Mouse (Mus musculus) megakaryocyte-erythroid progenitor cell, adult 5-6 weeks (primary cell): Measurements from ENCODE around the gene Mrps2. TPM values are rescaled to one million over a fixed set of nuclear protein-coding genes. Genes with fewer than 3 reads are reported as not detected.
"Not testable (repeated sequence)": the region's sequence is repeated elsewhere in the genome, so short reads cannot be mapped to it uniquely, and the experiment has no call there.

Experiments used
- ATAC-seq: replicated peaks from 2 replicates; pipeline ENCODE4 v1.8.0; 2016; ENCODE audit warnings: mild to moderate bottlenecking, inconsistent platforms; ENCODE audit not compliant: severe bottlenecking, poor library complexity, low FRiP score, low TSS enrichment
- total RNA-seq, 2 experiments: library from RNA; stranded (forward) in 1 of 2; stranded (reverse) in 1 of 2; fragments of 200-1000, 215-1000 nt in 1 of 2; fragments of >200 nt in 1 of 2; fragmentation: Nextera tagmentation in 1 of 2; gene quantifications; 2 replicates each; pipeline ENCODE4 v1.2.3; 2014 to 2017

The Mrps2 gene
- total RNA-seq, 2 experiments from 2014 or later: 37.8 to 48.2 TPM

DNA sequence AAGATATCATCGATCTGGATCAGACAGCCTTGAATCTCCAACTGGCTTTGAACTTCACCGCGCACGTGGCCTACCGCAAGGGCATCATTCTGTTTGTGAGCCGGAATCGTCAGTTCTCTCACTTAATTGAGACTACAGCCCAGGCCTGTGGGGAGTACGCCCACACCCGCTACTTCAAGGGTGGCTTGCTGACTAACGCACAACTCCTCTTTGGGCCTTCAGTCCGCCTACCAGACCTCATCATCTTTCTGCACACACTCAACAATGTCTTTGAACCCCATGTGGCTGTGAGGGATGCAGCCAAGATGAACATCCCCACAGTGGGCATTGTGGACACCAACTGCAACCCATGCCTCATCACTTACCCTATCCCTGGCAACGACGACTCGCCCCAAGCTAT is 1.6 kb downstream of the Mrps2 start:
- ATAC-seq: no peak

- no peak for ATAC-seq
Measured at GRCm38 (mm10) chr2:28470591-28470990, 2.7 kb downstream of the Mrps2 start.

GRCm38 (mm10) chr2:28472011-28472410 is 4.1 kb downstream of the Mrps2 start:
- ATAC-seq: not testable (repeated sequence)

DNA sequence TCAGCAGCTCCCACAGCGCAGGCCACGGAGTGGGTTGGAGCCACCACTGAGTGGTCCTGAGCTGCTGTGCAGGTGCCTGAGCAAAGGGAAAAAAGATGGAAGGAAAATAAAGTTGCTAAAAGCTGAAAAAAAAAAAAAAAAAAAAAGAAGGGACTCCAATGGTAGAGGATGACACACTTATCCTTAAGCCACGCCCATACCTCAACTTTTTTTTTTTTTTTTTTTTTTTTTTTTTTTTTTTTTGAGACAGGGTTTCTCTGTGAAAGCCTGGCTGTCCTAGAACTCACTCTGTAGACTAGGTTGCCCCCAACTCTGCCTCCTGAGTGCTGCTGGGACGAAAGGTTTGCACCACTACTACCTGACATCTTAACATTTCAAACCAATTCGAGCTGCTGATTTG is 10.1 kb downstream of the Mrps2 start:
- not testable (repeated sequence) for ATAC-seq

- no peak for ATAC-seq
Measured at GRCm38 (mm10) chr2:28479208-28480204, 11.6 kb downstream of the Mrps2 start.

DNA sequence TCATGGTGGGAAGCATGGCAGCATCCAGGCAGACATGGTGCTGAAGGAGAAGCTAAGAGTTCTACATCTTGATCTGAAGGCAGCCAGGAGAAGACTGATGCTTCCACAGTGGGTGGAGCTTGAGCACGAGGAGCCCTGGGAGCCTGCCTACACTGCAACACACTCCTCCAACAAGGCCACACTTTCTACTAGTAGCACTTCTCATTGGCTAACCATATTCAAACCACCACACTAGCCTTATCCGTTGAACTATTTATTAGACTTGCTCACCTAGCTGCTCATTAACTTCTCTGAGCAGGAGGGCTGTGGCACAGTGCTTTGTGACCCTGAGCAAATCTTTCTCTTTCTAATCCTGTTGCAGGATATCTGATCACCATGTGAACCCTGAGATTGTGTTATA is 16.0 kb downstream of the Mrps2 start:
- no peak for ATAC-seq

- ATAC-seq: no peak
Measured at GRCm38 (mm10) chr2:28494521-28494920, 26.7 kb downstream of the Mrps2 start.

GRCm38 (mm10) chr2:28495207-28495756 is 27.4 kb downstream of the Mrps2 start:
- ATAC-seq: 0 out of 2 replicates have a peak, but pooled peaks have one; percentile 37

DNA sequence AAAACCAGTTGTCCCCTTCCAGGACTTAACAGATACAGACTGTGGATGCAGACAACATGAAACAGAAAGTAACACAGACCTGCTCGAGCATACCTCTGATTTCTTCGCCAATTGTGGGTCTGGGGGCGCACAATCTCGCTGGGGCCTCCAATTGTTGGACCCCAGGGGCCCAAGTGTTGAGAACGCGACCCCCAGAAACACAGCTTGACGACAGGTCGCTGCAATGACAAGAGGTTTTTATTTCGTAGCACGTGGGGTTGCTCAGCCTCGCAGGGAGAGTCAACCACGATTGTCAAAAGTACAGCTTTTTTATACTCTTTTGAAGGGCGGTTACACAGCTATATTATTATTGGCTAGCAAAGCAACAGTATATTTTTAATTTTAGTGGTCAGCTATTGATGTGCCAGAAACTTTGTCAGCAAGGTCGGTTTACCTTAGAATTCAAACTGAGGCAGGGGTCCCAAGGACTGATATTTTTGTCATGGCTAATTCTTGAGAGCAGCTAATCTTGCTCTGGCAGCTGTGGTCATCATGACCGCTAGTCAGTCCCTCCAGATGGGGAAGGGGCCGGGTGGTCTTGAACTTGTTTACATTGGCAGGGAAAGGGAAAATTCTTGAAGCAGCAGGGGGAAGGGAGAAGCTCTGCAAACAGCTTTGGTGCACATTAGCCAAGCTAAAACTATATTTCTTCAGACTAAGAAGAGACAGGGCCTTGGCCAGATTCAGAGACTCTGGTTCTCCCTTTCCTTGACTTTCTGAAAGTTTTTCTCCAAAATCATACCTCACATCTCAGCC is 28.1 kb downstream of the Mrps2 start:
- ATAC-seq: no peak

DNA sequence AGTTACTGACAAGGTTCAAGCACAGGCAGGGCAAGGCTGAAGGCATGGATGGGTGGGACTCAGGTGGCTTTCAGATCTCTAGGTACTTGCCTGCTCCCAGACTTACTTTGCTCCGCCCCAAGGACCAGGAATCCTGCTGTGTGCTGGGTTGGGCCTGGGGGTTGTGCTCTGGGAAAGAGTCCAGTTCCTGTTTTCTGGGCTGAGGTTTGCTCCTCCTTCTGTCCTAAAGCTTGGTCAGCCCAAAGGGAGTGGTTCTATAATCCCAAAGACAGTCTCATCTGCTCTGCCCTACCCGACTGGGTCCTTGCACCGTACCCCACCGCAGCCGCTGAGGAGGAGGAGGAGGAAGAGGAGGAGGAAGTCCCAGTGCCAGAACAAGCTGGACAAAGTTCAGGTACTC is 28.8 kb downstream of the Mrps2 start, which contains the start of gene Gbgt1:
Gbgt1 (plus strand) TSS at position 221 of the 400 bp plus-strand sequence.
- no peak for ATAC-seq

DNA sequence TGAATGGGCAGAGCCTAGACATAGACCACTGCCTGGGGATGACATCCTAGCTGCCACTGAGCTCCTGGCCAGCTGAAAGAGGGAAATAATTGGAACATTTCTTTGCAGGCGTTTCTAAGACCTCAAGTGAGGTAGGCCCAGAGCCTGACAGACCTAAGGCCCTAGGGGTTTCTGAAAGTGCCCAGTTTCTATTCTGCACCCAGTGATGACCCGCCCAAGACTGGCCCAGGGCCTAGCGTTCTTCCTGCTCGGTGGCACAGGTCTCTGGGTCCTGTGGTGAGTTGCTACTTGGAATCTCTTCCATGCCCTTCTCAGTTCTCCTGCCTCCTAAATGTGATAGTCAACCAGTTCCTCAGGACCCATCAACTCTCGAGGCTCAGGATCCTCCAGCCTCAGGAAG is 29.7 kb downstream of the Mrps2 start:
- no peak for ATAC-seq

- ATAC-seq: no peak
Measured at GRCm38 (mm10) chr2:28498431-28498830, 30.6 kb downstream of the Mrps2 start.

GRCm38 (mm10) chr2:28502987-28503386 is 35.1 kb downstream of the Mrps2 start:
- ATAC-seq: no peak

DNA sequence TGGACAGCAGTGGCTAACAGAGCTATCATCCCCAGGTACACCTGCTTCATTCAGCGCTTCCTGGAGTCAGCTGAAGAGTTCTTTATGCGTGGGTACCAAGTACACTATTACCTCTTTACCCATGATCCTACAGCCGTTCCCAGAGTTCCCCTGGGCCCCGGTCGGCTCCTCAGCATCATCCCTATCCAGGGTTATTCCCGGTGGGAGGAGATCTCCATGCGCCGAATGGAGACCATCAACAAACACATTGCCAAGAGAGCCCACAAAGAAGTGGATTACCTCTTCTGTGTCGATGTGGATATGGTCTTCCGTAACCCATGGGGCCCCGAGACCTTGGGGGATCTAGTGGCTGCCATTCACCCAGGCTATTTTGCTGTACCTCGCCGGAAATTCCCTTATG is 36.8 kb downstream of the Mrps2 start:
- no peak for ATAC-seq

DNA sequence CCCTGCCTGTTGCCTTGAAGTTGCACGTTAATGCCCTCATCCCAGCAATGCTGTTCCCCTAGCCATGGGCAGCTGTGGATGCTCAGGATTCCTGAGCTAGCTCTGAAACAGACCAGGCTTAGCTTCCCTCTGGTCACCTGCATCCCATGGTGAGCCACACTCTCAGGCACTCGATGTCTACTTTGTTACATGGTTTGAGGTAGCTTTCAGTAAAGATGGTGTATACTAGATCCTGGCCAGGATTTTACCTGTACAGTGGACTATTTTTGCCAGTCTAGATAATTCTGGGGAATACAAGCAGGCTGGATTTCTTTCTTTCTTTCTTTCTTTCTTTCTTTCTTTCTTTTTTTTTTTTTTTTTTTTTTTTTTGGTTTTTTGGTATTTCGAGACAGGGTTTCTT is 37.9 kb downstream of the Mrps2 start, which contains the start of gene Gm10134:
Gm10134 (plus strand) TSS at position 301 of the 400 bp plus-strand sequence.
- no peak for ATAC-seq

DNA sequence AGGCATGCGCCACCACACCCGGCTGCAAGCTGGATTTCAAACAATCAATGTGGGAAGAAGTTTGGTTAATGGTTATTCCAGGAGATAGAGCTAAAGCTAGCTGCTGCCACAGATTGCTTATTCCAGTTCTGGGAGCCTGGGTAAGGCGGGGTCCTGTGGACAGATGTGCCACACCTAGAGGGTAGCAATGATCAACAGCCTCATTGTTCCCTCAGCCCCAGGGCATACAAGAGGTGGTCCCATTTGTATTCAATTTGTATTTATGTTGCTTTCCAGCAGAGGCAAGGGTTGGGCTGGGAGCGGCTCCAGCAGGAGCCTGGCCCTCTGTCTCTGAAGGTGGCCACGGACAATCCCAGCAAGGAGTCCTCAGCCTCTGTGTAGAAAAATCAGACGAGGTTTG is 38.4 kb downstream of the Mrps2 start:
- ATAC-seq: no peak

GRCm38 (mm10) chr2:28511600-28511999 is 43.7 kb downstream of the Mrps2 start:
- ATAC-seq: not testable (repeated sequence)

DNA sequence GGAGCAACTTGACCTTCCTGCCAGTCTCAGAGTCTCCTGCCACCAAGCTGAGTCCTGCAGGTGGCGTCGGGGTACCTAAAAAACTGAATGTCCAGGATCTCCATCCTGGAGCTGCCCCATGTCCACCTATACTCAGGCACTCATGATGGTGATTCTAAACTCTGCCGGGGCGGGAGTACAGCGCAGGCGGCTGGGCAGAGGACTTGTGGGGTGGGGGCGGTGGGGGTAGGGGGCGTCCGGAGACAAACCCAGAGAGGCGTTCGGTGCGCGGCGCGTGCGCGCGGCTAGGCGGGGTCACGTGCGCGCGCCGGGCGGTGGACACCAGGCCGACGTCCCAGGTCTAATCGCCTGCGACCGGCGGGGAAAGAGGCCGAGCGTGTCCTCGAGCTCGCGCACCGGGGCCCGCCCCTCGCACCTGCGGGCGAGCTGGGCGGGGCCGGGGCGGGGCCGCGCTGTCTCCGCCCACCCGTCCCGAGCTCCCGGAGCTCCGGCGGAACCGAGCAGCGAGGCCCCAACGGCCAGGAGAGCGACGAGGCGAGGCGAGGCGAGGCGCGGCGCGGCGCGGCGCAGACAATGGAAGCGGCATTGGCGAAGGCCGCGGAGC is 45.0 kb downstream of the Mrps2 start, which contains the start of gene Ralgds:
Ralgds (plus strand) TSS at position 328 of the 604 bp plus-strand sequence.
- no peak for ATAC-seq
